Mouse (Mus musculus) forelimb bud, embryonic 11.5 days (tissue): Measurements from ENCODE around the gene Gipc2.

Source experiments
- DNase-seq: peaks from one replicate; pipeline ENCODE4 v3.0.0-alpha.2; 2012; ENCODE audit warnings: low read depth, low spot score

Gene Gipc2

DNA sequence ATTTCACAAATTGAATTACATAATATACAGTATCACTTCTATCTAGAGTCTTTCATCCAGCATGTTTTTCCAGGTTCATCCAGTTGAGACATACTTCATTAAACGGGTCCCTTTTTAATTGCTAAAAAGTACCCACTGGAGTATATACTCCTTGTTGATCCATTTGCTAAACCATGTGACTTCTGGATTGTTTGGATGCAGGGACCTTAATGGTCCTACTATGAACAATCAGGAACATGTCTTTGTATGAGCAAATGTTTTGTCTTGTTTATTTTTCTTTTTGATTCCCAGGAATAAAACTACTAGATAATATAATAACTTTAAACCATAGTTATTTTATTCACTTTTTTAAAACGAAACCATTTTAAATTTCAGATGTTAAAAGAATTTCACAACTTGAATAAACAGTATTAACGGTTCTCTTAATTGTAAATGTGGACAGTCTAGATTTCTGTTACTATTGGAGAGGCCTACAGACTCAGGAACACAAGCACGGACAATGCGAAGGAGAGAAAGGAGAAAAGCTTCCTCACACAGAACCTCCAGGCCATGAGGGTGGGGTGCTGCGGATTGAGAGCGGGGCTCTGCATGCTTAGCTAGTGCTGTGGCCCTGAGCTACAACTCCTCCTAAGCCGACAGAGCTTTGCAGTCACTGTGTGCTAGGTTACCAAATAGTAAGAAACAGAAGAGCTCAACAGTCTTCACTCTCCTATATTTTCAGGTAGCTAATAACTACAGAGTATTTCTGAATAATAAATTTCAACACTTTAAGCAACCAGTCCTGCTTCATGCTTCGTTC is 24.8 kb upstream of the Gipc2 start:
- no peak for DNase-seq

DNA sequence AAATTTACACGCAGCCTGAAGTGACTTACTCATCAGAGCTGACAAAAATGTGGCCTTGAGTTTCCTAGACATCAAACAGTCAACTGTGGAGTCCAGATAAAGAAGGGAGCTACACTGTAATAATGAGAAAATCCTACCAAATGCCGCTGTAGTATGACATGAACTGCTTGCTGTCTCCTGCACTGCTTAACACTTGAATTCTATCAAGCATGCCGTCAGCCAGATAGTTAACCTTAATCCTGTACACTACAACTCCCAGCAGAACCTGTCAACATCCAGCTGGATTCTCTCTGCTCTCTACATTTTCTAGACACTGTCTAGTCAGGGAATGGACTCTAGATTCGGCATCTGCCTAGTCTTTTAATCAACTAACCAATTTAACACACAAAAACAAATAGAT is 23.3 kb upstream of the Gipc2 start:
- no peak for DNase-seq

DNA sequence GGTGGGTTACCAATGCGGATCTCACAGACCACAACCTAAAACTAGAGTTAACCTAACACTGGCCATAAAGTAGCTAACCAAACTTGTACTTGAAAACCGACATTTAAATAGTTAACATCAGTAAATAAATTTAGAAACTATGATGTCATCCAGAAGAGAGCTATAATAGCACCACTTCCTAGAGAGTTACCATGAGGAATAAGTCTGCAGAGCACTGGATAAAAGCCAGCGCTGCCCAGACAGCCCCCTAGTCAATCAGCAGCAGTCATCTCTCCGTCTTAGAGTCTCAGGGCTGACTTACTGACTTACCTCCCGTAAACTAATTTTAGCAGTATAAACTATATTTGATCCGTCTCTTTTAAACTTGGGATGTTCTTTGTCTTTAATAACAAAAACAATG is 20.1 kb upstream of the Gipc2 start:
- no peak for DNase-seq

DNA sequence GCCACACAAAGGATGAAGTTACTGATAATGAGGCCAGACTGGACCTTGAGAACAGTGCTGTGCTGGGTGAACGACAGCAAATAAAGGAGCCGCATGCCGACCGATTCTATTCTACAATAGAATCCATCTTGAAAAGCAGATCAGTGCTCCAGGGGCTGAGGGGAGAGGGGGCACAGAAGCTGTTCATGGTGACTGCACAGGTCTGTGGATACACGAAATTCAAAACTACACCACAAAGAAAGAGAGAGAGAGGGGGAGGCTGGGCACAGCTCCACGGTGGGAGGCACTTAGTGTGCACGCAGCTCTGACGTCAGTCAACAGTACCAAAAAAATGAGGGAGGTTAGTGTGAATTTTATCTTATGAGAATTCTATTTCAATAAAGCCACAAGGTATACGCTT is 17.5 kb upstream of the Gipc2 start:
- no peak for DNase-seq

DNA sequence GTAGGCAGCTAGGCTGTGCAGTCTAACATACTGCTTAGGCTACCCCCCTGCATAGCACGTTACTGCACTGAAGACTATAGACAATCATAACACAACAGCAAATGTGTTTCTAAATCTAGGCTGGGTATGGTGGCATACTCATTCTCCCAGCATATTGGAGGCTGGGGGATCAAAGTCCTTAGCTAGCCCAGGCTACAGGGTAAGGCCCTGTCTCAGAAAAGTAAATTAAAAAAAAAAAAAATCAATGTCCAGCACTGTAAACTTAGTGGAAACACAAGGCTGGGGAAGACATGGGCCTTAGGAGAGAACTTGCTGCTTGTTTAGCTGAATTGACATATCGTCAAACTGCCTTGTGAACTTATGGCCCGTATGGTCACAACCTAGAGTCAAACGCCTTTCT is 14.6 kb upstream of the Gipc2 start:
- DNase-seq: no peak

DNA sequence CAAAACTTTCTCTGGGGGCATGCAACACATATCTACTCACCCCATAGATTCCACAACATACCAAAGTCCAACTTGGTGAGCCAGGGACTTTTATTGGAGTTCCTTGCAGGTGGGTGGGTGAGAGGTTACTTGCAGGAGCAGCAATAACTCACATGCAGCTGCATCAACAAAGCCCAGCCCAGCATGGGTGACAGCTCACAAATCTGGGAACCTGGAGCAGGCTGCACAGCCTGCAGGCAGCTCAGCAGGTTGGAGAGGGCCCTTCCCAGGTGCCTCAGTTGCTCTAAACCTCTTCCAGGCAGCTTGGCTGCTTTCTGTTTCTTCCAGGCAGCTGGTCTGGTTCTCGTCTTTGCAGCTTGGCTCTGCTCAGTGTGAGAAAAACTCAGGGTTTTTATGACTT is 13.3 kb upstream of the Gipc2 start:
- peak; percentile 63 for DNase-seq

DNA sequence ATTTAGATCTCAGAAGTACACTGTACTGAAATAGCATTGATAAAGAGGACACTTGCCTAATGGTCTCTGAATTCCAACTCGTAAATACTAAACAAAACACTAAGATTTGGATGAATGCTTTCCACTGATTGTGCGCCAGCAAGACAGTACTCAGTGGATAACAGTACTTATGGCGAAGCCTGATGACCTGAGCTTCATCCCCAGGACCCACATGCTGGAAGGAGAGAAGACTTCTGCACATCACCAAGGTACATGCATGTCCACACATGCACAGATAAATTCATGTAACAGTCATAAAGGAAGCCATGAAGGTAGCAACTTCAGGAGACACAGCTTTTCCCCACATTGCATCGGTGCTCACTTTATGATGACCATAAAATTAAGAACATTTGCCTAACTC is 12.8 kb upstream of the Gipc2 start:
- no peak for DNase-seq

DNA sequence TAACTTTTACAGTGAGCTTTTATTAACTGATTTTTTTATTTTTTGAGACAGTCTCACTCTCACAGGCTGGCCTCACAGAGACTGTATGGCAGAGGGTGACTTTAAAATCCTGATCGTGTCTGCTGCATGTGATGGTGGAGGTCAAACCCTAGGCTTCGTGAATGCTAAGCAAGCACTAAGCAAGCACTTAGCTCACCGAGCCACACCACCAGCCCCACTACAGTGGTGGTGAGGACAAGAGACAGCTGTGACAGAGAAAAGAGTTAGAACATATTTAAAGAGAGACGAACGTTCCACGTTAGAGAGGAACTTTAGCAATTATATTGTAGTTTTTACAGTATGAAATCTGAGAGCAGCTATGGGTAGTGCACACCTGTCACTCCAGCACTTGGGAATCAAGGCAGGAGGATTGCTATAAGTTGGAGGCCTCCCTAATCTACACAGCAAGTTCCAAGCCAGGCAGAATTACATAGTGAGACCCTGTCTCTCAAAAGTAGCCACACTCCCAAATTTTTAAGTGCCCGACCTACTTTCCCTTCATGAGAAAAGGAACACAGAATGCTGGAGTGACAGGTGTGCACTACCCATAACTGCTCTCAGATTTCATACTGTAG is 6.4 kb upstream of the Gipc2 start:
- no peak for DNase-seq

DNA sequence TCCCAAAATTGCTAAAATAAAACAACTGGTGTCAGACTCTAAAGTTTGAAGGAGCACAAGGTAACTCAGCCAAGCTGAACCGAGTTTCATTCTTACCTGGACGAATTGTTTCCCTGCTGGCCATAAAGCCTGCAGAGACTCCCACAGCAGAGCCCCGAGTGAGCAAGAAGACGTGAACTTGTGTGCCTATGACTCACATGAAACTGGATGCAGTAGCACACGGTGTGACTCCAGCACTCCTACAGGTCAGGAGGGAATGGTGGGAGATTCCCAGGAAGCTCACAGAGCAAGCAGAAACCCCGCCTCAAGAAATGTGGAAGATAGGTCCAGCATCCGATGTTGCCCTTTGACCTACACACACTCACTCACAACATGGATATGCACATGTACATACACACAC is 5.8 kb upstream of the Gipc2 start:
- DNase-seq: no peak

DNA sequence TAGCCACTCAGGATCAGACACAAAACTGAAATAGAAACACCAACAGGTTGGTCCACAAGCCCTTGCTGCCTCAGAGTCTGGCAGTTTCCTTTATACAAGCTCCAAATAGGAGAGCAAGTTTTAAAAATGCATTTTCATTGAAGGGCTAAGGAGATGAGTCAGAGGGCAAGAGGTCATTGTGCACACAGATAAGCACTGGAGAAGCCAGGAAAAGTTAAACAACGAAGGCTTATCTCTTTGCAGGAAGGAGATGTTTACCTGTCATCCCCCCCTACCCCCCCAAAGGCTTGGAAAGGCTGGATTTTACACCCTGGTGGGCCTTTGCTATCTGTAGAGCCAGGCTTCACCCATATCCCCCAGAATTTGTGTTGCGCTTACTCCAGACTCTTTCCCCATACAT is 5.2 kb upstream of the Gipc2 start:
- no peak for DNase-seq

DNA sequence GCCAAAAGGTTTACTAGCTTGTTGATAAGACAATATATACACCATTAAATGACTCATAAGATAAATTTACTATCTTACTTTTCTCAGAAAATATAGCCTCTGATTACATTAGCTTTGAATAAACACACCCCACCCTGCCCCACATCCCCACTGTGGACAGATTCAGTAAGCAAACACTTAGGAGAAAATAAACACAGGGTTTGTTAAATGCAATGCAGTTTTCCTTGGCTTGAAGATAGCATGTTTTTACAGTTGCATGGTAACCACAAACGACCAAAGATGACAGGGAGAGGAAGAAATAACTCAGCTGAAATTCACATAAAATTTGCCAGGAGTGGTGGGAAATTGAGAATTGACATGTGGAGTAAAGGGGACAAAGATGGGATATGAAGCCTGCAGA is 4.4 kb upstream of the Gipc2 start:
- DNase-seq: no peak

DNA sequence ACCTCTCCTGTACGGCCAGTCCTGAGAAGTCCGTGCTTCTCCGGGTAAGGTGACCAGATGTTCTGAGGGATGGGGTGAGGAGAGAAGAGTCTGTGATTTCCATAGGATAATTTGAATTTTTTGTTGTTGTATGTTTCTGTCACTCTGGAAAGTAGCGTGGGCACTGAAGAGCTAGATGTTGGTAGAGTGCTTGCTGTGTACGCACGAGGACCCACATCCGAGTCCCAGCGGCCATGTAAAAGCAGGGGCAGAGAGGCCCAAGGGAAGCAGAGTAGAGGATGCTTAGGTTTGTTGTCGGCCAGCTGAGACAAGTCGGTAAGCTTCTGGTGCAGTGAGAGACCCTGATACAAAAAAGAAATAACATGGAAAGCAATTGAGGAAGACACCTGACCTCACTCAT is 2.0 kb upstream of the Gipc2 start:
- no peak for DNase-seq

DNA sequence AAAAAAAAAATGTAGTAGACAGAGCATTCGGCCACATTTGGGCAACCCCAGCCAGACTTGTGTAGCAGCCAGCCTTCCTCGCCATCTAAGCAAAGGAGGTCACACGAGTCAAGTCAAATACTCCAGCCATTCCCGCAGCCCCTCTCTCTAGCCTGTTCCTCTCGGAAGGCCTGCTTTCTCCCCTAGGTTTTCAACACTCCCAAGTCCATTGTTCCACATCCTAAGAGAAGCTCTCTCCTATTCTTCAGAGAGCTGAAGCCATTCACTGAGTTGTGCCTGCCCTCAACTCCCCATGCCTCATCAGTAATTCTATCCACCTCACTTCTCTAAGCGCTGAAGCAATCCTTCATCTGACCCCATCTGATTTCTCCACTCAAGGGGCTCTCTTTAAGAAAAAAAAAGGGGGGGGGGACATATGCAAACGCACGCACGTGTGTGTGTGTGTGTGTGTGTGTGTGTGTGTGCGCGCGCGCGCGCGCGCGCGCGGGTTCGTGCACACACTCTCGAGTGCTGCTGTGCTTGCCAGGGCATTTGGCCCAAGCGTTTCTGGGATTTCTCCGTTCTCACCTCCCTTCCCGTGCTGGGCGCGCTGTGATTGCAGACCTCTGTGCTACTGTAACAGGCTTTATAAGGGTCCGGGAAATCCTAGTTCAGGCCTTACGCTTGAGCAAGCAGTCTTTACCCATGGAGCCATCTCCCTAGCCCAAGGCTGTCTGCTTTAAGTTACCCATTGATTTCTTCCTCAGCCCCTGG is 845 bp upstream of the Gipc2 start:
- peak; percentile 51 for DNase-seq

DNA sequence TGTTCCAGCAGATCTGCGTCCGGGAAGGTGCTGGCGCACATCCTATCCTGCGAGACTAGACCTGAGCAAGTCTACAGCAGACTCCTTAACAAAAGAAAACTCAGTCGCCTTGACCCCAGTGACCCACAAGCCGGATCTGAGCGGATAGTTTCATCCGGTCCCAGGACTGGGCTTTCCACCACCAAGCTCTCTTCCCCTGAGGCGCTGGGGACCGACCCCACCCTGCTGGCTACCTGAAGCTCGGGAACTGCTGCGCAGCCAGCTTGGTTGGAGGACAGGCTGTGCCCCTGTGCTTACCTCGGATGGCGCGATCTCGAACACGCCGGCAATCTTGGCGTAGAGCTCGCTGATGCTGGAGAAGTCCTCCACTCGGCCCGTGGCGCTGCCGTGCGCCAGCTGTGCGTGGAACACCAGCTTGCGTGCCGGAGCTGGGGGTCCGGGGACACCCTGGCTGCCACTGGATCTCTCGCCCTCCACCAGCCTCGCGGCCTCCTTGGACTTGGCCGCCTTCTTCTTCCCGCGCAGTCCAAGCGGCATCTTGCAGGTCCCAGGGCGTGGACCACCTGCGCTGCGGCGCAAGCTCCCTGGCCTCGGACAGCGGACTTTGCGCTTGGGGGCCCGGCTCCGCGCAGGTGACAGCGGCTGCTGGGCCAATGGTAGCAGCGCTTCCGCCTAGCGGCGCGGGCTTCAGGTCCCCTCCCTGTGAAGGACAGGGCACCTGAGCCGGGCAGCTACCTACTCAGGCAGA is 505 bp downstream of the Gipc2 start:
- DNase-seq: peak; percentile 37

DNA sequence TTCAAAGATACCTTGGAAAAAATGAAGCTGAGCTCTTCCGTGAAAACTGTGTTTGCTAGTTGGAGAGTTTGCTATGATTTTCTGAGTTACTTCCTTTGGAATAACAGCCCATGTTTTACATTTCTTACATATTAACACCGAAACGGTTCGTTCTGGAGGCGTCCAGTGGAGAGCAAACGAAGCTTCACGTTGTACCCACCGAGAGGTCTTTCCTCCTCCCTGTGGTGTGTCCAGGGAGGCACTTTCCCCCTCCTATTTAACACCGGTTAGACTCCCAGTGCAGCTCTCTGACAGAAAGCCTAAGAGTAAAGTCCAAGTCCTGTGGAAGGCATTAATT is 1.0 kb downstream of the Gipc2 start:
- no peak for DNase-seq

DNA sequence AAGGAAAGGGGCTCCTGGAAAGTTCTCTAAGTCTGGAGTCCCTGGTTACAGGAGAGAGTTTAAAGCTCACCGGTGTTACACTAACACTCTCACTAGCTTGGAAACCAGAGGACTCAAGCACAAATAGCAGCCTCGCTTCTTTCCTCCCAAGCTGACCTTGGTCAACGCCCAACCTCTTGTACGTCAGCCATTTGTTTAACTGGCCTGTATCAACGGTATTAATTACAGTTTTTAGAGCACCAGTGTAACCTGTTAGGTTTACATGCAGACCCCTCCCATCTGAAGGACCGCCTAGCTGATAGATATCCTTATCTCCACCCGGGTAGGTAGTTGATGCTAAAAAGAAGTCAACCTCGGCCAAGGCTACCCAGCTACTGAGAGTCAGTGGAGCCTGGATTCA is 2.7 kb downstream of the Gipc2 start:
- no peak for DNase-seq

DNA sequence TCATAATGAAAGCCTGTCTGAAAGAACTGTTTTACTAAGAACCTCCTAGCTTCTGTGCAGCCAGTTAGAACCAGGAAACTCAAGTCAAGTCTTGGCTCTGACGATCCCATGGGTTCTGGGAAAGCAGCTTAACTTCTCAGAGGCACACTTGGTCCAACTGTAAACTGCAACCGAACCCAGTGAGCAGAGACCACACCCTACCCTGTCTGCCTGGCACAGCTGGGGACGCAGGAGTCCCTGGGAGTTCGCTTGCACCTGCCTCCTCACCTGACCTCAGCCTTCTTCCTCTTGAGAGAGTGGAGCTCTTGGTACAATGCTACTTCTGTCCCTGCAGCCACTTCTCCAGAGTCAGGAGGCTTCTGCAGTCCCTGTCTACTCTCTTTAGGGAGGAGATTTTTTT is 5.4 kb downstream of the Gipc2 start:
- DNase-seq: no peak

DNA sequence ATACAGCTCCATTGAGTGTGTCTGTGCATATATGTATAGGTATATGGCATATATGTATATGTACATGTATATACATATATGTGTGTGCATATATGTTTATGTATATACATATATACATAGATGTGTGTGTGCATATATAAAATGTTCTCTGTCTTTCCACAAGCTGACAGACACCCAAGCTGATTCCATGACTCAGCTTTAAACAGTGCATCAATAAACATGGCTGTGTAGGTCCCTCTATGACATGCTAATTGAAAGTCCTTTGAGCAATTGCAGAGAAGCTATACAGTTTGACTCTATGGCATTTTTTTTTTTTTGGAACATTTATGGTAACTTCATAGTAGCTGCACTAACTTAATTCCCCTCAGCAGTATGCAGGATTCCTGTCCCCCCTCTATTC is 6.7 kb downstream of the Gipc2 start:
- no peak for DNase-seq

DNA sequence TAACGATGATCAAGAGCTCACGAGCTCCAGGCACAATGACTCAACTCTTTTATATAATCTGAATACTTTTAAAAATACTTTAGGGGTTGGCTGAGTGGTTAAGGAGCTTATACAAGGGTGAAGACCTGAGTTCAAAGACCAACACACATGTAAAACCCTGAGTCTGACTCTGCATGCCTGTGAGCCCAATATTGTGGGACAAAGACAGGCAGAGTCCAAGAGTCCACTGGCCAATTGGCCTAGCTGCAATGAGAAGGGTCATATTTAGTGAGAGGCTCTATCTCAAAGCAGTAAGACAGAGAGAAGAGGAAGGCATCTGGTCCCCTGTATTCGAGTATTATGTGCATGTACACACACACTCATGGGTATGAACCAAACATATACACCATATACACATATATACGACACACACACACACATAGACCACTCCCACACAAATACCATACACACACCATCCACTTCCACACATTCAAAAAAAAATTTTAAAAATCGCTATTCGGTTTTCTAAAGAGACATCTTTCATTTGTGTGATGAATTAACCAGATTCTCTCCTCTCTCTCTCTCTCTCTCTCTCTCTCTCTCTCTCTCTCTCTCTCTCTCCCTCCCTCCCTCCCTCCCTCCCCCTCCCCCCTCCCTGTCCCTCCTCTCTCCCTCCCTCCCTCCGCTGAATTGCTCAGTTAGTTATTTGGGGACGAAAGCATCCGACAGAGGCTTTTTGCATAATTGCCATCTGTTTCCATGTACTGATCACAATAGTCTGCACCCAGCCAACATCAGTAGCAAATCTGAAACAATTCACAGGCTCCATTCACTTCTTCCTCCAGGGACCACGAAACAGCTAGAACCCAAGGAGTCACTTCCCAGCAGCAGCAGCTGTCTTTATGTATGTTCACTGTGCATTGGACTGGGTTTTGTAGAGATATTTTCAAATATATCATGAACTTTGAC is 7.4 kb downstream of the Gipc2 start:
- no peak for DNase-seq

DNA sequence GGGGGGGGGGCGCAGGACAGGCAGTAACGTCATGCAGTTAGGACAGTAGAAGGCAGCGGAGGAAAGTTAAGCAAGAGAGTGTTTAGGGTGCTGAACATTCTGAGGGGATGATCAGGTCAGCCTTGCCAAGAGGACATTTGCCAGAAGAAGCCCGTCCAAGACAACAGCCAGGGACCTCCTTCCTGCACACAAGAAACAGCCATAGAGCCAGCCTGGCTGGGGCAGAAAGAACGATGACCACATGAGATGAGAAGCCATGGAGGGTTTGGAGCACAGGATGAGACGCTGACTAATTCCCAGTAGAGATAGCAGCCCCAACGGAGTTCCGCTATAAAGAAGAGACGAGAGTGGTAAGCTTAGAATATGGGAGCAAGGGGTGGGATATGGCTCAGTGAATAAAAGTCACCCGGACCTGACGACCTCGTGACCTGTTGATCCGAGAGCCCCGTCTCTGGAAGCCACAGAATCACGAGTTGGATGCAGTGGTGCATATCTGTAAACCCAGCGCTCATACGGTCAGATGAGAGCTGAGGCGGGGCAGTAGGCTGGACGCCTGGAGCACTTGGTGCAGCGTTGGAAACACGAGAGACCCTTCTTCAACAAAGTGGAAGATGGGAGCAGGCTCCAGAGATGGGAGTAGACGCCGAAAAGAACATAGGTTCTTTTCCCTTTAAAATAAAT is 9.1 kb downstream of the Gipc2 start:
- DNase-seq: no peak
